Mouse (Mus musculus) CD4-positive helper T cell, adult 2 months (primary cell): ENCODE results near the gene Ppp2r1b.
"Not testable (repeated sequence)": the region's sequence is repeated elsewhere in the genome, so short reads cannot be mapped to it uniquely, and the experiment has no call there.

Source experiments
- DNase-seq: peaks from one replicate; pipeline ENCODE4 v3.0.0-alpha.2; 2012; ENCODE audit warnings: low read depth, missing footprints, low spot score

The Ppp2r1b gene

GRCm38 (mm10) chr9:50845081-50845480, at the start of gene Ppp2r1b:
Ppp2r1b (plus strand) TSS chr9:50845301.
- no peak for DNase-seq

- no peak for DNase-seq
Observed at GRCm38 (mm10) chr9:50796776-50797175, 48.3 kb upstream of the Ppp2r1b start.

DNA sequence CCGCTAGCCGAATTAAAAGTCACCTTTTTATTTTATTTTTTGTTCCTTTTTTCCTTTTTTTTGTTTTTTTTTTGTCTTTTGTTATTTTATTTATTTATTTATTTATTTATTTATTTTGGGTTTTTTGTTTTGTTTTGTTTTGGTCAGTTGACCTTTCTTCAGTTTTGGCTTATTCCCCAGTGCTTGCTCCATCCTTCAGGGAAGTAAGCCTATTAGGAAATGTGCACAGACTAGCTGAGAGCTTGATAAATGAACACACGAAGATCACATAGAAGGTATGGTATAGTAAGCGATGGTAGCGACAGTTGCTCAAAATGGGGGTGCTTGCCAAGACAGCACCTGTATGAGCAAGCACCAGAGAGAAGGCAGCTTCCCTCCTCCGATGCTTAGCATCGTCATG, 47.5 kb upstream of the Ppp2r1b start:
- DNase-seq = no peak

DNA sequence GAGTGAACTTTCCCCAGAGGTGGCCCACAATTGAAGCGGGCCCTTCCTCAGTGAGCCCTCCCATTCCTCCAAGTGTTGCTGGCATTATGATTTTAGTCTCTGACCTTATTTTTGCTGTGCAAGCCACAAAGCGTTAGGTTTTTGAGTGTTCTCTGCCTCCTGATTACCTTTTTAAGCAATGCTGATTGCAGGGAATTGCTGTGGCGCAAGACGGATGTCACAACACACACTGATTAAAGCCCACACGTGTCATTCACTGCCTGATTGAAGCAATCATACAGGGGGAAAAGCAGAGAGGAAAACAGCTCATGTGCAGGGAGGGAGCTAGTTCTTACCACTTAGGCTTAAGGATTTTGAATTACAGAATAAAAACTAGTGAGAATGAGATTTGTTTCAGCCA, 46.7 kb upstream of the Ppp2r1b start:
- DNase-seq = no peak

DNA sequence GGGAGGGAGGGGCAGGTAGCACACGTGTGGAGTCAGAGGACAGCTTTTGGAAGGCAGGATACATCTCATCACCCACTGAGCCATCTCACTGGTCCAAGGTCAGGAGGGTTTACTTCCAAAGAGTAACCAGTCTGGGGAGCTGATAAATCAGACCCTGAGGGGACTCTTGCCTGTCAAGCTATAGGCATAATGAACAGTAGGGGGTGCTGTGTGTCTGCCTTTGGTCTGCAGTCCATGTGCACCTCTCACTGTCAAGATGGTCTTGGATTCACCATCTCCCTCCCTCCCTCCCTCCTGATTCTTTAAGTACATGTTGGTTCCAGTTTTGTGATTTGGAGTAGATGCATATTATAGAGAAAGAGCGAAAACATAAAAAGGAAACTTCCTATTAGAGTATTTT, 44.1 kb upstream of the Ppp2r1b start:
- peak; percentile 66 for DNase-seq

DNA sequence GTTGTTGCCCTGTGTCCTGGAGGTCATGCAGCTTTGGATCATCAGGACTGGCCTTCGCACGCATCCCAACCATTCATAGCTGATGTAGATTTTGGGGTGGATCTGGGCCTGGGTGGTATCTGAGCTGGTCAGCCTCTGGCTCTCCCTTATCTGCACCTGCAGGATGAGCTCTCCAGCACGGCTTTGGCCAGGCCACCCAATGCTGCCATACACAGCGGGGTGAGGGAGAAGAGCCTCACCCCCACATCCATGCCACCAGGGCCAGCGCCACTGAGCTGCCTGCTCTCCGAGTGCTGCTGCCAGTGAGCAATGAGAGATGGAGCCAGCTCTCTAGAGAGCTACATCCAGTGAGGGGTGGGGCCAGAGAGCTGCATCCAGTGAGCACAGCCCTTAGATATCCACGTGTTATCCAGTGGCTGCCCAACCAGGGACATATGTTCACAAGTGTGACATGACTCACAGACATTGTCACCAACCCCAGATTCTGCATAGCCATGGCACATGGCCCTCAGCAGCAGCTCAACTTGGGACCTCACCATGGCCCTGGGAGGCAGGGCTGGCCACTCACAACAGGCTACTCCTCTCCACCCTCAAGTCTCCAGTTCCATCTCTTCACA, 41.9 kb upstream of the Ppp2r1b start:
- DNase-seq = no peak

- DNase-seq = no peak
Observed at GRCm38 (mm10) chr9:50808471-50808870, 36.6 kb upstream of the Ppp2r1b start.

- no peak for DNase-seq
Observed at GRCm38 (mm10) chr9:50809146-50809545, 36.0 kb upstream of the Ppp2r1b start.

GRCm38 (mm10) chr9:50811187-50811586, 33.9 kb upstream of the Ppp2r1b start:
- no peak for DNase-seq

- no peak for DNase-seq
Observed at GRCm38 (mm10) chr9:50811746-50812145, 33.4 kb upstream of the Ppp2r1b start.

DNA sequence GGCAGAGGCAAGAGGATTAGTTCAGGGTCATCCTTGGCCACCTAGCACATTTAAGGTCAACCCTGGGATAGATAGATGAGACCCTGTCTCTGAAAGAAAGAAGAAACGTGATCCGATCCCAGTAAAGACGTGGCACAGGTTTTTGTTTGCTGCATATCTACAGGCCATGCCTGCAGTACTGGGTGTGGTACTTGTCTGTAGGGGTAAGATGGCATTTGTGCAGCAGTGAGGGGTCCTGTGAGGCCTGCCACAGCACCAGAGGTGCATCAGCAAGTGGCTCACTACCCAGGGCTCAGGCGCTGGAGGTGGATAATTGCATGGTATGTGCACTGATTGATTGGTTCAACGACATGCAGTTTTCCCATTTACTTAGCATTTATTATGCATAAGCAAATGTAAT, 31.3 kb upstream of the Ppp2r1b start:
- DNase-seq = no peak

DNA sequence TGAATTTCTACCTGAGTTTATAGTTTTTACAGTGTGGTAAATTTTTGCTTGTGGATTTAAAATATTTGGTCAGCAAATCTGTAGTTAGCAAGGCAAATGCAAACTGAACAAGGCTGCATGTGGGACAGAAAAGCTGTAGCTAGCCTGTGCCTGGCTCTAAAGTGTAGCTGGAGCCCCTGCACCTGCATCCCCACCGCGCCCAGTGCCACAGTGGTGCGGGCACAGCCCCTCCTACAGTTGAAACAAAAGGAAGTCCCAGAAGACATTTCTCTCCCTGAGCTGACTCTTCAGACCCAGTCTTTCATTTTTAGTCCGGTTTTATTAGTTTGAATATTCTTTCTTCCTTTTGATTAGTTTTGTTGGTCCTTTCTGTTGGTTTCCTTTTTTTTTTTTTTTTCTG, 29.4 kb upstream of the Ppp2r1b start:
- no peak for DNase-seq

- no peak for DNase-seq
Observed at GRCm38 (mm10) chr9:50816512-50816911, 28.6 kb upstream of the Ppp2r1b start.

DNA sequence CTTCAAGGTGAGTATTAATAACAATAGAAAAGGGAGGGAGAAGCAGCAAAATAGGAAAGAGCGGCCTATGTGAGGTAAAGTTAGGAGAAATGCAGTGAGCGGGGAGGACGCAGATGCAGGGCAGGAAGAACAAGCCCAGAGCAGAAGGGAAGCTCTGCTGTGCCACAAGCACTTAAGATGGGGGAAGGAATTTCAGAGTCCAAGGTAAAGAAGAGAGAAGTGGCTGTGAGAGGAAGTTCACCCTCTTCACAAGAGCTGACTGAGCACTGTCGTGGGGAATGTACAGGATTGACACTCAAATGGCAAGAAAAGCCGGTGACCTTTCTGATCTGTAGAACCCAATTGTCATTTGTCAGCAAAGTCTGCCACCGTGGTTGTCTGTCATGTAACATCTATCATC, 27.1 kb upstream of the Ppp2r1b start:
- DNase-seq = no peak

- DNase-seq = no peak
Observed at GRCm38 (mm10) chr9:50819716-50820115, 25.4 kb upstream of the Ppp2r1b start.

DNA sequence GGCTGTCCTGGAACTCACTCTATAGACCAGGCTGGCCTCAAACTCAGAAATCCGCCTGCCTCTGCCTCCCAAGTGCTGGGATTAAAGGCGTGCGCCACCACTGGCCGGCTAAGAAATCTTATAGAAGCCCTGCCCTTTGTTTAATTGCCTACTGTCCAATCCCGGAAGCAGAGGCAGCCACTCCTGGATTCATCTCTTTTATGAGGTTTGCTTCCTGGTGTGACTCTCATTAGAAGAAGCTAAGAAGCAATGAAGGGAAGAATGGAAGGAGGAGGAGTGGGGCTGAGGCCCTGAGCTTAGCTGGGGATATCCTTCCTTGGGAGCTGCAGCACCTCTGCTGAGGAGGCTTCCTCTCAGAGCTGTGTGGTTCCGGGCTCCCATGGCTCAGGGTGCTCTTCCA, 23.4 kb upstream of the Ppp2r1b start:
- DNase-seq = no peak

GRCm38 (mm10) chr9:50822216-50822615, 22.9 kb upstream of the Ppp2r1b start:
- no peak for DNase-seq

GRCm38 (mm10) chr9:50823779-50824453, 21.2 kb upstream of the Ppp2r1b start:
- DNase-seq = no peak

DNA sequence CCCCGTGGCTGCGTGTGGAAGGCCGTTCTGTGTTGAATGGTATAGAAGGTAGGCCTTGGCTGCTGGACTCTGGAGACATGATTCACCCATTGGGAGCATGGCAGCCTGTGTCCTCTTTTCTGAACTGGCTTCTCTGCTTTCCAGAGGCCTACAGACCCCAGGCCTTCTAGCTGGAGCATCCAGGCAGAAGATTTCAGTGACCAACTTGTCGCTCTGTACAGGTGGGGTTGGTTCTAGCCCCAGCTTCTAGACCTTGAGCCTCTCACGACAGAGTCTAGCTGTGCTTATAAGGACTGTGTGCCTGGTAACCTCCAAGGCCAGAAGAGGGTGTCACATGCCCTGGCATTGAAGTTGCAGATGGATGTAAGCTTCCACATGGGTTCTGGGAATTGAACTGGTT, 13.6 kb upstream of the Ppp2r1b start:
- no peak for DNase-seq

DNA sequence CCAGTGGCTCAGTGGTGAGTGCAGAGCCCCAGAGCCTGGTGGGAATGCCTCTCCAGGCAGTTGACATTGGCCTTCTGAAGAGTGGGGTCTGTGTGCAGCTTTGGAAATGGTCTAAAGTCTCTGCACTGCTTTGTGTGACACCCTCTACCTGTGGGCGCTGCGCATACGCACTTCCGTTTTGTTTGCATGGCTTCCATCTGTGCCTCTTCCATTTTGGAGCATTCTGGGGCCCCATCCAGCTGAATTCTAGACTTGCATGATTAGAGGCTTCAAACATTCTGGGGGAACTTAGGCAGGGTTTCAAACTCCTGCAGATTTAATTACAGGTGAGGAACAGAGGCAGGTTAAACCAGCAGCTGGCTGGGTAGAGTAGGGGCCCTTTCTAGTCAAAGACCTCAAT, 12.9 kb upstream of the Ppp2r1b start:
- DNase-seq = no peak

GRCm38 (mm10) chr9:50832582-50832981, 12.5 kb upstream of the Ppp2r1b start:
- DNase-seq = not testable (repeated sequence)

- no peak for DNase-seq
Observed at GRCm38 (mm10) chr9:50833786-50834185, 11.3 kb upstream of the Ppp2r1b start.

GRCm38 (mm10) chr9:50835068-50835705, 9.9 kb upstream of the Ppp2r1b start:
- DNase-seq = no peak
